Mouse (Mus musculus): ENCODE measurements at regions not wholly inside any gene's neighbourhood (a gene's known extent, or its start where the extent isn't known, plus 50 kb on each side); places are given as distances from the start of the nearest gene placed in this dataset.

GRCm38 (mm10) chr16:30870110-30870509 lies 211.1 kb downstream of the Xxylt1 start:
- peak; percentile 36 for DNase-seq (ENCODE audit: low read depth, low spot score)

- DNase-seq (ENCODE audit: low read depth, low spot score), result no peak
These were observed 210.6 kb downstream of the Xxylt1 start for GRCm38 (mm10) chr16:30870676-30871075.

- DNase-seq (ENCODE audit: low read depth, low spot score), result no peak
These were observed 209.1 kb downstream of the Xxylt1 start for GRCm38 (mm10) chr16:30872147-30872546.

- DNase-seq (ENCODE audit: low read depth, low spot score), result peak; percentile 55
These were observed 207.6 kb downstream of the Xxylt1 start for GRCm38 (mm10) chr16:30873493-30874211.

- no peak for DNase-seq (ENCODE audit: low read depth, low spot score)
These were observed 205.9 kb downstream of the Xxylt1 start for GRCm38 (mm10) chr16:30875235-30875829.

GRCm38 (mm10) chr16:30878821-30879220 lies 202.4 kb downstream of the Xxylt1 start:
- no peak for DNase-seq (ENCODE audit: low read depth, low spot score)

- no peak for DNase-seq (ENCODE audit: low read depth, low spot score)
These were observed 201.4 kb downstream of the Xxylt1 start for GRCm38 (mm10) chr16:30879878-30880277.

GRCm38 (mm10) chr16:30880682-30881081 lies 200.6 kb downstream of the Xxylt1 start:
- no peak for DNase-seq (ENCODE audit: low read depth, low spot score)

- no peak for DNase-seq (ENCODE audit: low read depth, low spot score)
These were observed 200.0 kb downstream of the Xxylt1 start for GRCm38 (mm10) chr16:30881186-30881585.

- no peak for DNase-seq (ENCODE audit: low read depth, low spot score)
These were observed 197.6 kb downstream of the Xxylt1 start for GRCm38 (mm10) chr16:30883490-30884188.

- DNase-seq (ENCODE audit: low read depth, low spot score), result no peak
These were observed 197.1 kb downstream of the Xxylt1 start for GRCm38 (mm10) chr16:30884189-30884551.

- DNase-seq (ENCODE audit: low read depth, low spot score), result no peak
These were observed 194.2 kb downstream of the Xxylt1 start for GRCm38 (mm10) chr16:30886982-30887381.

- no peak for DNase-seq (ENCODE audit: low read depth, low spot score)
These were observed 193.7 kb downstream of the Xxylt1 start for GRCm38 (mm10) chr16:30887536-30887935.

GRCm38 (mm10) chr16:30888556-30889323 lies 192.5 kb downstream of the Xxylt1 start:
- no peak for DNase-seq (ENCODE audit: low read depth, low spot score)

- DNase-seq (ENCODE audit: low read depth, low spot score), result no peak
These were observed 188.6 kb downstream of the Xxylt1 start for GRCm38 (mm10) chr16:30892606-30893005.

GRCm38 (mm10) chr16:30894086-30894485 lies 187.1 kb downstream of the Xxylt1 start:
- no peak for DNase-seq (ENCODE audit: low read depth, low spot score)

GRCm38 (mm10) chr16:30895021-30895420 lies 186.2 kb downstream of the Xxylt1 start:
- DNase-seq (ENCODE audit: low read depth, low spot score), result no peak

GRCm38 (mm10) chr16:30897371-30897770 lies 183.9 kb downstream of the Xxylt1 start:
- DNase-seq (ENCODE audit: low read depth, low spot score), result no peak

- DNase-seq (ENCODE audit: low read depth, low spot score), result no peak
These were observed 181.1 kb downstream of the Xxylt1 start for GRCm38 (mm10) chr16:30900121-30900520.

- no peak for DNase-seq (ENCODE audit: low read depth, low spot score)
These were observed 179.9 kb downstream of the Xxylt1 start for GRCm38 (mm10) chr16:30901309-30901708.

Measured in skeletal muscle tissue, adult 2 months (tissue).